Mouse (Mus musculus): Measurements from ENCODE around the gene Dnmt3b. TPM values are rescaled to one million over a fixed set of nuclear protein-coding genes. Genes with fewer than 3 reads are reported as not detected.

Gene Dnmt3b
- polyA plus RNA-seq, 1 experiment from 2014 or later: 1.6 TPM

DNA sequence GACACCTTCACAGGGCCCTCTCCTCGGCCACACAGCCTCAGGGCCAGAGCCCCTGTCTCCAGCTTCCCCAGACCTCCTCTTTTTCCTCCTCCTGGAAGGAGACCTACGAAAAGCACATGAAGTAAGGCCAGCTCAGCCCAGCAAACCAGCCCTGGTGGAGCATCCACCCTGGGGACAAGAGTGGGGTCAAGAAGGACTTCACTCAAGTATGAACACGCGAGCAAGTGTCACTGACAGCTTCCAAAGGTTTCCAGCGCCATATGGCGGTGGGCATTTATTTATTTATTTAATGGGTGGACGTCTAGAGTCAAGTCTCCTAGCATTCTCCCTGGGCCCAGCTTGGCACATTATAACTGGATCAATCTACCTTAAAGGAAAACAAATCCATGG lies 38.0 kb upstream of the Dnmt3b start:
- ATAC-seq (no peak), DNase-seq (ENCODE audit: low read depth, low spot score) (no peak)
- TF ChIP-seq CTCF (IDR thresholded peaks at IDR 0.05): no peak
- no peaks in the 10 kb centered on the region for H3K27me3 ChIP-seq
- CTCF ChIA-PET: interaction anchor here (1.7 kb wide), 2 partner anchors 8 to 11 kb away, joined by 7 read pairs; no protein-coding TSS in a partner anchor
- POLR2A ChIA-PET: interaction anchor here (0.6 to 0.8 kb wide), 2 partner anchors 21 to 22 kb away, joined by 3 read pairs; partner anchors contain the start of gene Commd7
- in situ Hi-C loops (cut with MboI; ENCODE audit: low pct_unique_long_range_greater_than_20kb): no loop called here

GRCm38 (mm10) chr2:153611743-153612142 lies 37.5 kb upstream of the Dnmt3b start:
- no peaks in the 10 kb centered on the region for H3K27me3 ChIP-seq
- CTCF ChIA-PET: no interaction called here
- no peak for TF ChIP-seq CTCF (IDR thresholded peaks at IDR 0.05)
- DNase-seq (ENCODE audit: low read depth, low spot score): no peak
- in situ Hi-C loops (cut with MboI; ENCODE audit: low pct_unique_long_range_greater_than_20kb): no loop called here
- POLR2A ChIA-PET: interaction anchor here (0.8 kb wide), 1 partner anchor 21 kb away, joined by 3 read pairs; the partner anchor contains the start of gene Commd7
- no peak for ATAC-seq

DNA sequence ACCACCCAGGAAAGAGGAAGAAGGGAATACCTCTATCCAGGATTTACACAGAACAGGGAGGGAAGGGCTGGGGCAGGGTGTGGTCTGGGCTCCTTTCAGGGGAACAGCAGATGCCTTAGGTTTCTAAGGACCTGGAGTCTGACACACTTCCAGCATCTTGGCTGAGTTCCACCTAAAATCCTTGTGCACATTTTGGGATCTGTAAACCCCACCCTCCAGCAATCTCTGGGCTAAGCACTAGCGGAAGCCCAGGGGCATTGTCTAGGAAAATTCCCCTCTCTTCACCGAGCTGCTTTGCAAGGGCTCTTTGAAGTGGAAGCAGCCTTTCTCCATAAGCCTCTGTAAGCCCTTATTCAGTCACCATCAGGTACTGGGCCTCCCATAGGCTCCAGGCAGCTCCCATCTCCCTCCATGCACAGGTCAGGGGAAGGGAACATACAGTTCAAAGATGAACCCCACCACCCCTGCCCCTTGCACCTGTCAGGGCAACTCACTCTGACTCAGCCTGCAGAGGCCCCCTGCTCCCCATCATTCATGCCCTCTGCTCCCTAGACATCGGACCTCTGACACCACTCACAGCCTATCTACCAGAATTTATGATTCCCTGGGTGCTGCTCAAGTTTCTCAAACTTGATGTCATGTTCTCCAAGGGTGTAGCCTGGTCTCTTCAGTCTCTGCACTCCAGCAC lies 36.5 kb upstream of the Dnmt3b start:
- DNase-seq (ENCODE audit: low read depth, low spot score) (no peak), ATAC-seq (no peak)
- ChIA-PET POLR2A (no interaction called here), CTCF (no interaction called here)
- no peaks in the 10 kb centered on the region for H3K27me3 ChIP-seq
- no peak for TF ChIP-seq CTCF (IDR thresholded peaks at IDR 0.05)
- in situ Hi-C loops (cut with MboI; ENCODE audit: low pct_unique_long_range_greater_than_20kb): no loop called here

DNA sequence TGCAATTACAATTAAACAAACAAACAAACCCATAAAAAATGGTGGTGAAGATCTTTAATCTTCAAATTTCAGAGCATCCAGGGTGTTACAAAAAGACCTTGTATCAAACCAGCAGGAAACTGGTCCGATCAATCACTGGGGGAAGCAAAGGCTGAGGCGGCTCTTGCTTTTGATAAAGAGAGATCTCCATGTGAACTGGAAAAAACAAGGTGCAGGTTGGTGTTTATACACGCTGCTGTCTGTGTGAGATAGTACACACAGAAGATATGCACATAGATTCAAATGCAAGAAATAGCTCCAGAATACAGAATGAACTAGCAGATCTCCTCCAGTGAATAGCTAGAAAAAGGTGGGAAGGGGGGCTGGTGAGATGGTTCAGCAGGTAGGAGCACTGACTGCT lies 32.4 kb upstream of the Dnmt3b start:
- no peaks in the 10 kb centered on the region for H3K27me3 ChIP-seq
- TF ChIP-seq CTCF (IDR thresholded peaks at IDR 0.05): no peak
- CTCF ChIA-PET: interaction anchor here (1.0 kb wide), 1 partner anchor 11 kb away, joined by 3 read pairs; no protein-coding TSS in a partner anchor
- ATAC-seq (no peak), DNase-seq (ENCODE audit: low read depth, low spot score) (no peak)
- in situ Hi-C loops (cut with MboI; ENCODE audit: low pct_unique_long_range_greater_than_20kb): no loop called here
- POLR2A ChIA-PET: no interaction called here

- no peaks in the 10 kb centered on the region for H3K27me3 ChIP-seq
- no peak for DNase-seq (ENCODE audit: low read depth, low spot score)
- ChIA-PET CTCF (interaction anchor here (0.9 to 1.4 kb wide), 2 partner anchors 8 to 11 kb away, joined by 3 to 7 read pairs; no protein-coding TSS in a partner anchor), POLR2A (interaction anchor here (1.8 kb wide), 1 partner anchor 13 kb away, joined by 5 read pairs; no protein-coding TSS in a partner anchor)
- no peak for ATAC-seq
- TF ChIP-seq CTCF (IDR thresholded peaks at IDR 0.05): no peak
- in situ Hi-C loops (cut with MboI; ENCODE audit: low pct_unique_long_range_greater_than_20kb): no loop called here
Measured at GRCm38 (mm10) chr2:153618439-153618838, 30.8 kb upstream of the Dnmt3b start.

DNA sequence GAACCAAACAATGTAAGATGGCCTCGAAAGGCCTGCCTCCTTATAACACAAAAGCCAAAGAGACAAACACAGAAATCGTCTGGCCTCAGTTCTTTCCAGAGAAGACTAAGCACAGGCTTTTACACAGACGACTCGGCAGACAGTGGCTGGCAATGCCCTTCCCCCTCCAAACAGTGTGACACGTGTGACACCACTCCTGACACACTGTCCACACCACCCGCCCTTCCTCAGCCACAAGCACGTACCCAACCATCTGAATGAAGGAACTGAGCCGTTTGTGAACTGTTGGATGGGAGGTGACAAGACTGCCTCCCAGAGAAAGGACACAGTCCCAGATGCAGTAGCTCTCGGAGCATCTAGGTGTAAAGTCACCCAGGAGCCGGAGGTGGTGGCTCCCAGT lies 30.4 kb upstream of the Dnmt3b start:
- CTCF ChIA-PET: interaction anchor here (0.9 to 1.4 kb wide), 2 partner anchors 8 to 12 kb away, joined by 3 to 7 read pairs; no protein-coding TSS in a partner anchor
- in situ Hi-C loops (cut with MboI; ENCODE audit: low pct_unique_long_range_greater_than_20kb): no loop called here
- no peak for TF ChIP-seq CTCF (IDR thresholded peaks at IDR 0.05)
- ATAC-seq: no peak
- POLR2A ChIA-PET: interaction anchor here (1.8 kb wide), 1 partner anchor 13 kb away, joined by 5 read pairs; no protein-coding TSS in a partner anchor
- DNase-seq (ENCODE audit: low read depth, low spot score): no peak
- no peaks in the 10 kb centered on the region for H3K27me3 ChIP-seq

DNA sequence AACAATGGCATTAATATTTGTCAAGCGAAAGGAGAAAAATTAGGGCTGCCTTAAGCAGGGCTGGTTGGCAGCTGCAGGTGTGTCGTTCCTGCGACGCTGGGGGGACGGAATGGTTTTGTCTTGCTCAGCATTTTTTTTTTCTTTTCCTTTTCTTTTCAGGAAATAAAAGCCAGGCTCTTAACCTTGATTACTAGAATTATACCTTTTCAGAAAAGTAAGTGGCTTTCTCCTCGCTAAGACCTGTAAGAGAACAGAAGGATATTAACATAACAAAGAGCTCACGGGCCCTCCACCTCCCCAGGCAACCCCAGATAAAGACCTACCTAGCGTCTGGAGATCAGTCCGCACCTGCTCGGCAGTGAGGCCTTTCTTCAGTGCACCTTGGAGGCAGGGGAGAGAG lies 26.8 kb upstream of the Dnmt3b start:
- POLR2A ChIA-PET: no interaction called here
- in situ Hi-C loops (cut with MboI; ENCODE audit: low pct_unique_long_range_greater_than_20kb): no loop called here
- no peaks in the 10 kb centered on the region for H3K27me3 ChIP-seq
- CTCF ChIA-PET: no interaction called here
- DNase-seq (ENCODE audit: low read depth, low spot score) (no peak), ATAC-seq (no peak)
- no peak for TF ChIP-seq CTCF (IDR thresholded peaks at IDR 0.05)

GRCm38 (mm10) chr2:153630950-153631349 lies 18.3 kb upstream of the Dnmt3b start:
- in situ Hi-C loops (cut with MboI; ENCODE audit: low pct_unique_long_range_greater_than_20kb): no loop called here
- POLR2A ChIA-PET: no interaction called here
- no peak for TF ChIP-seq CTCF (IDR thresholded peaks at IDR 0.05)

DNA sequence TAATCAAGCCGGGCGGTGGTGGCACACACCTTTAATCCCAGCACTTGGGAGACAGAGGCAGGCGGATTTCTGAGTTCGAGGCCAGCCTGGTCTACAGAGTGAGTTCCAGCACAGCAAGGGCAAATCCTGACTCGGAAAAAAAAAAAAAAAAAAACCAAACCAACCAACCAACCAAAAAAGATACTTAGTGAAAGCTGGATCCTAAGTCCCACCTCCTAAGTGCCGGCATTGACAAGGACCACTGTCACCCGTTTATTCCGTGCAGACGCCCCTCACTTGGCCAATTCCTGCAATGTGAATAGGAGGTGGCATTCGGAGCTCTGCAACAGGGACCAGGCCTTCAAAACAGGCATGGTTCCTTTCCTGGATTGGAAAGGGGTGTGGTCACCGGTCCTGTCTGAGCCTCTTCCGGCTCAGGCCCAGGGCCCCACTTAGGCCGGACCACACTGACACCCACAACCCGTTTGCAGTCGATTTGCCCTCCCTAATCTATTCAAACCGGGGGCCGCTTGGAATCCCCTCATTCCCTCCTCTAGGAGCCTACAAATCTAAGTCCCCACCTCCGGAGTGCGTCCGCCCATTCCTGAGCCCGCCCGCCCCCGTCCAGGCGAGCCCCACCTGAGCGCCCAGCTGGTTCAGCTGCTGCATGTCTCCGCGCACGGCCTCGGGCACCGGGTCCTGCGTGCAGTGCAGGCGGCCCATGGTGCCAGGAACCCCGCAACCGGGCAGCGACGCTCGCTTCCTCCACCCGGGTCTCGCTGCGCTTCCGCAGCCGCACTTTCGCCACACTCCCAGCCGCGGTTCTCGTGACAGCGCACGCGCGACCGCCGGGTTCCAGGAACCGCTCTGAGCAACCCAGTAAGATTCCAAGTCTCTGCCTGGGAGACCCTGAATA lies 17.0 kb upstream of the Dnmt3b start, which contains the start of gene Commd7:
Gene Commd7, minus strand, starts transcription at position 806 of the 895 bp plus-strand sequence.
- in situ Hi-C loops (cut with MboI; ENCODE audit: low pct_unique_long_range_greater_than_20kb): no loop called here
- no peaks in the 10 kb centered on the region for H3K27me3 ChIP-seq
- POLR2A ChIA-PET: interaction anchor here (0.8 to 0.9 kb wide), 2 partner anchors 21 kb away, joined by 3 read pairs; no protein-coding TSS in a partner anchor

More at GRCm38 (mm10) chr2:153630950-153631349, 18.3 kb upstream of the Dnmt3b start:
- CTCF ChIA-PET: no interaction called here
- ATAC-seq: no peak
- no peaks in the 10 kb centered on the region for H3K27me3 ChIP-seq
- no peak for DNase-seq (ENCODE audit: low read depth, low spot score)

GRCm38 (mm10) chr2:153632871-153633226 lies 16.4 kb upstream of the Dnmt3b start:
- no peak for TF ChIP-seq CTCF (IDR thresholded peaks at IDR 0.05)
- in situ Hi-C loops (cut with MboI; ENCODE audit: low pct_unique_long_range_greater_than_20kb): no loop called here
- CTCF ChIA-PET: interaction anchor here (0.8 to 1.4 kb wide), 3 partner anchors 11 to 34 kb away, joined by 3 read pairs; no protein-coding TSS in a partner anchor
- ATAC-seq (no peak), DNase-seq (ENCODE audit: low read depth, low spot score) (no peak)
- H3K27me3 ChIP-seq: no peaks in the 10 kb centered on the region
- POLR2A ChIA-PET: interaction anchor here (0.8 to 0.9 kb wide), 2 partner anchors 21 to 22 kb away, joined by 3 read pairs; no protein-coding TSS in a partner anchor

More for the DNA sequence above, 17.0 kb upstream of the Dnmt3b start, which contains the start of gene Commd7:
- DNase-seq (ENCODE audit: low read depth, low spot score) (peak; percentile 10), ATAC-seq (peak; percentile 73)
- no peak for TF ChIP-seq CTCF (IDR thresholded peaks at IDR 0.05)
- CTCF ChIA-PET: interaction anchor here (1.0 to 1.4 kb wide), 2 partner anchors 12 to 13 kb away, joined by 3 read pairs; no protein-coding TSS in a partner anchor

Measured in Patski (cell line).